Mouse (Mus musculus) cerebellum, postnatal 10 days (tissue): ENCODE measurements around the gene Dtx2.

Experiments used
- DNase-seq, 2 experiments: peaks; one replicate each; pipeline ENCODE4 v3.0.0; 2021; ENCODE audit warnings: mixed read lengths in 2 of 2

The Dtx2 gene

DNA sequence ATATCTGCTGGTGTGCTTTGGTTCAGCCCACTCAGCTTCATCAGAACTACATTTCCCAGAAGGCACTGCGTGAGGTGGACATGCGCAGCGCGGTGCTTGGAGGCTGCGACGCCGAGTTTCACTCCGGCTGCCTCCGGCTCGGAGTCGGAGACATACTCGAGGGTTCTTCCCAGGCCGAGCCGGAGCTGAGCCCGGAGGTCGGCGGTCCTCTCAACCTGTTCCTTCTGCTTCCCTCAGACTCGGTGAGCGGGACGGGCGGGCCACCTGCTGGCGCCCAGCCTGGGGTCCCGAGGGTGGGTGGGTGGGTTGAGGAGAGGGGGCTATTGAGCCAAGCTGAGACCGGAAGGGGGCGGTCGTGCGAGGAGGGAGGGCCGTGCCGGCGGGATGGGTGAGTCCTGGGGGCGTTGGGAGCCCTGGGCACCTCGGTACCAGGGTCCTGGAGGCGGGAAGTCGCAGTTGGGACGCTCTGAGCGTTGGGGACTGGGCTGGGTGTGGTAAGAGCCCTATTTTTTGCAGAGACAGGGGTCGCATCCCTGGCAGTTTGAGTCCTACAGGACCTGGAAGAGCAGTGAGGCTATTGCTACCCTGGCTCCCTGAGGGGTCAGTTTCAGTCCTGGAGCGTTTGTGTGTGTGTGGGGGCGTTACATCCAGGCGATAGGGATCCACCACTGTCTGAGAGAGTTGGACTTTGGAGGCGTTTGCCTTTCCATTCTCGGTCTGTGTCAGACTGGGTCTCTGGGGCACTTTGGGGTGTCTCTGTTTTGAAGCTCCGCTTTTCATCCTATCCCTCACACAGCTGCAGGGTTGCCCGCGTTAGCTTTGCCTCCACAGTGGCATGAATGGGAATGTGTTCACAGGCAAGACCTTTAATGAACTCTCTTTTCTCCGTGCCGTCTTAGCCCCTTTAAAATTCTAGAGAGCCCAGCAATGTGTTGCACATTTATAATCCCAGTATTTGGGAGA, at the start of gene Dtx2:
TSS of gene Dtx2 (plus strand) at position 76 of the 963 bp plus-strand sequence.
- peak; percentile 95 to 96 for DNase-seq

DNA sequence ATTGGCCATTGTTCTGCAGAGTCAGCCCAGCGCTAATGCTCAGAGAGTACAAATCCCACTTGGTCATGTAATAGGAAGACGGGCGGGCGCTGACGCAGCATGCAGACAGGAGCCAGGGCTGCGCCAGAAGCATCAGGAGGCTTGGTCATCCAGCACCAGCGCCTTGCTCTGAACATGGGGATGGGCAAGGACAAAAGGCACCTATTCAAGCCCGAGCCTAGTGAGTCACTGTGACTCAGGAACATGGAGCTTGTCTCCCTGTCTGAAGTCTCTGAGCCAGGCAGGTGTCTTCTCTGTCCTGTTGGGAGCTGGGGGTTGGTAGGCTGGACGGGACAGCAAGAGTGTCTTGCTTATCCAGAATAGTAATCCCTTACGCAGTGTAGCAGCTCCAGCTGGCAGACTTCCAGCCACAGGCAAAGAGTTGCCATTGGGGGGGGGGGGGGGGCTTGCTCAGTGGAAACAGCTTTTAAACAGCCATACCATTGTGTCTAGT, 48.6 kb upstream of the Dtx2 start:
- peak; percentile 61 to 62 for DNase-seq

DNA sequence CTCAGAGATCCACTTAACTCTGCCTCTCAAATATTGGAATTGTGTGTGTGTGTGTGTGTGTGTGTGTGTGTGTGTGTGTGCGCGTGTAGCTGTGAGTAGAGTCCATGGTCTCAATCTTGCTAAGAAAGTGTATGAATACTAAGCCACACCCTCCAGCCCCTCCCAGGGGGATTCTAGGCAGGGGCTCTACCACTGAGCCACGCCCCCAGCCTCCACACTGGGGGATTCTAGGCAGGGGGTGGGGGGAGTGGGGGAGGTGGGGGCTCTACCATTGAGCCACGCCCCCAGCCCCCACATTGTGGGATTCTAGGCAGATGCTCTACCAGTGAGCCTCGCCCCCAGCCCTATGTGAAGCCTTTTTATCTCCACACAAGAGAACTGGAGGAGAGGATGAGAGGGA, 48.0 kb upstream of the Dtx2 start:
- no peak for DNase-seq

DNA sequence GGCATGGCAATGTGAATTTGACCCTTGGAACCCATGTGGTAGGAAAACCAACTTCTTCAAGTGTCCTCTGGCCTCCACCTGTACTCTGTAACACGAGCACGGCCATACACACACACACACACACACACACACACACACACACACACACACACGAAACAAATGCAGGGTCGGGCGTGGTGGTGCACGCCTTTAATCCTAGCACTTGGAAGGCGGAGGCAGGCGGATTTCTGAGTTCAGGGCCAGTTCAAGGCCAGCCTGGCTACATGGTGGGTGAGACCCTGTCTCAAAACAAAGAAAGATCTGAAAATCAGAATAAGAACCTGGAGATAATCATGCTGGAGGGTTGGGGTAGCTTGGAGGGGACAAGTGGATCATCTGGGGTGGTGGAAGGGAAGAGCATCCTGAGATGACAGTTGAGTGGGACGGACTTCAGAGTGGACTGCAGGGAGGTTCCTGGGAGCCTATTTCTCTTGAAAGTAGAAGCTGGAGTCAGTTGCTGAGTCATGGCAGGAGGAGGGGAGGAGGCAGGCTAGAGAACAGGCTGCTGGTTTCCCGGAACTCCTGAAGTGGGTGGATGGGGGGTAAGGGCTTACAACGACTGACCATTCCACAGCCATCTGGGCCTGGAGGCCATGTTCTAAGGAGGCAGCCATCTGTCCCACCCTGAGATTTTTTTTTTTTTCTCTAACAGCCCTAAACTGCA, 43.7 kb upstream of the Dtx2 start:
- no peak for DNase-seq

DNA sequence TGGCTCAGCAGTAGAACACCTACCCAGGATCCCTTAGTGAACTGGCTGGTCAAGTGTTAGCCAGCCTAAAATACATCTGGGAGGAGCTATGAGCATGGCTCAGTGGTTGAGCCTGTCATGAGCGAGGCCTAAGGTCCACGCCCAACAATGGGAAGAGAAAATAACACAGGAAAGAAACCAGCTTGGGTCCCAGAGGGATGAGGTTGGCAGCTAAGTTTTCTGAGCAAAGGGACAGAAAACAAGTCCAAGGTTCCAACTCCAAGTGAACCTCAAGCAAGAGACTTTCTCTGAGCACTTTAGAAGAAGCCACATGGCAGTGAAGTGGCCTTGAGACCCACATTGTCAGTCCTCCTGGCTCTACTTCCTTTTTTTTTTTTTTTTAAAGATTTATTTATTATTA, 42.9 kb upstream of the Dtx2 start:
- DNase-seq: no peak

DNA sequence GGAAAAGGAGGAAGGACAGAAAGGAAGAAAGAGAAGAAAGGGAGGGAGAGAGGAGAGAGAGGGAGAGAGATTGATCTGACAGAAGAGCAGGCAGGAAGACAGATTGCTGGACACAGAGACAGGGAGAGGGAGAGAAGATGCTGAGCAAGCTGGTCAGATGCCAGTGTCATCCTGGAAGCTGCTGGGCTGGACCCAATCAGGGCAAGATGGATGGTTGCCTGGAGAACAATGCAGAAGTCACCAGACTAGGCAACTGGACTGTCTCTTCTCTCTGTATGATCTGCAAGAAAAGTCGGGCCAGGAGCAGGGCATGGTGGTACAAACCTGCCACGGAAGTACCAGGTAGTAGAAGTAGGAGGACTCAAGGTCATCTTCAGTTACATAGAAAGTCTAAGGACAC, 41.8 kb upstream of the Dtx2 start:
- peak in 1 of 2 experiments; percentile 55 for DNase-seq

DNA sequence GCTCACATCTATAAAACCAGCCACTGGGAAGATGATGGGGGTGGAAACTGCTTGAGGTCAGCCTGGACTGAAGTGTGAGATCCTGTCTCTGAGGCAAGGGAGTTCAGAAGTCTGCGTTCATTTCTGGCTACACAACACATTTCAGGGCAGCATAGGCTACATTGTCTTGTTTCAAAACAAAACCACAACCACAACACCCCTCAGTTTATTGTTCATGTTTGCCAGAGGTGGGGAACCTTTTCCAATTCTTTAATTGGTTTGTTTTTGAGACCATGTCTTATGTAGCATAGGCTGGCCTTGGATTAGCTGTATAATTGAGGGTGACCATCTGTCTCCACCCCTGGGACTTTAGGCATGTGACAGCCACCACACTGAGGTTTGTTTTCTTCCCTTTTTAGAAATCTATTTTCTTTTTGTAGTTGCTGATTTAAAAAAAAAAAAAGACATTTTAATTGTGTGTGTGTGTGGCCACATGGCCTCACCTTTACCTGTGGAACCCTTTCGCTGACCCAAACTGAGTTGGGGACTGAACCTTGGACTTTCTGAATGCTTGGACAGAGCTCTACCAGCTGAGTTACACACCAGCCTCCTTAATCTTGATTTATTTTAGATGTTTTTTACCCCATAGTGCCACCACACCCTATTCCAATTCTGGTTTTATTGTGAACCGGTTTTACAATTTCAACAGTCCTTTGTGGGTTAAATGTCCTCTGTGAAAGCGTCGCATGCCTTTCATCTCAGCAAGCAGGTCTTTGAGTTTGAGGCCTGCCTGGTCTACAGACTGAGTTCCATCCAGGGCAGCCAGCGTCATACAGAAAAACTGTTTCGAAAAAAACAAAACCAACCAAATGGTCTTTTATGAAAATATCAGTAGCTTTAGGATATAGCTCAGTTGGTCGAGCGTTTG, 38.0 kb upstream of the Dtx2 start:
- no peak for DNase-seq

DNA sequence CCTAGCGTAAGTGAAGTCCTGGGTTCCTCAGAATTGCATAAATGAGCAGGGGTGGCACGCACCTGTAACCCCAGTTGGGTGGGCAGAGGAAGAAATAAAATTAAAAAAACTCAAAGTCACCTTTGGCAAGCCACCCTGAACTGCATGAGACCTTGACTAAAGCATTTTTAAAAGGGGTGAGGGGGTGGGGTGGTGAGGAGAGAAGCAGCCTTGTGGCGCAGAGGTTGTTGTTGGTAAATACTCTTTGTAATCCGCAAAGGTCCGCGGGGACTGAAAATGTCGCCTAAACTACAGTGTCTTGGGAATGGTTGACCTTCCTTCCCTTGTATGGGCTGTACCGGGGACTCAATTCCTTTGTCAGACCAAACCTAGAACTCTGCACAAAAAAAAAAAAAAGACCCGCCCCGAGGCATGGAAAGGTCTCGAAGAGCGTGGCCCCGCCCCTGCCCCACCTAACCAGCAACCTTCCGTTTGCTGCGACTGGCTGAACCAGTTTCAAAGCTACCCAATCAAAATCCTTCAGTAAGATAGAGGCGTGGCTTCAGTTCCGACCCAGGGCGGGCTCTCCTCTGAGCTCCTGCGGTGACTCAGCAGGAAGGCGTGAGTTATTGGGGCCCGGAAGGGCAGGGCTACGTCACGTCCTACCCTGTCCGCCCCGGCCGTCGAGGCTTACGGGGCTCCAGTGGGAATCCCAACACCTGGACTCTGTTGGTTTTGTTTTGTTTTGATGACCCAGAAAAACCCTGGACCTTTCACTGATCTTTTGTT, 37.2 kb upstream of the Dtx2 start:
- peak; percentile 91 to 92 for DNase-seq

DNA sequence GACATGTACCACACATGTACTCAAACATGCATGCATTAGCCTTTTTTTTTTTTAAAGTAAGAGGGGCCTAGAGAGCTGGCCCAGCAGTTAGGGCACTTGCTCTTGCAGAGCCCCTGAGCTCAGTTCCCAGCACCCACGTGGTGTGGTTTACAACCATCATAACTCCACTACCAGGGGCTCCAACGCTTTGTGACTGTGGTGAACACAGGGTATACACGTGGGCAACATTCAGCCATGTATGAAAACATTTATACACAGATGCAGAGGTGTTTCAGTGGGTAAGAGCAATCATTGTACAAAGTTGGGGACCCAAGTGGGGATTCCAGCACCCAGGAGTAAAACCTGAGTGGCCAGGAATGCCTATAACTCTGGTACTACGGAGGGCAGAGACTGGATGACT, 36.2 kb upstream of the Dtx2 start:
- no peak for DNase-seq

DNA sequence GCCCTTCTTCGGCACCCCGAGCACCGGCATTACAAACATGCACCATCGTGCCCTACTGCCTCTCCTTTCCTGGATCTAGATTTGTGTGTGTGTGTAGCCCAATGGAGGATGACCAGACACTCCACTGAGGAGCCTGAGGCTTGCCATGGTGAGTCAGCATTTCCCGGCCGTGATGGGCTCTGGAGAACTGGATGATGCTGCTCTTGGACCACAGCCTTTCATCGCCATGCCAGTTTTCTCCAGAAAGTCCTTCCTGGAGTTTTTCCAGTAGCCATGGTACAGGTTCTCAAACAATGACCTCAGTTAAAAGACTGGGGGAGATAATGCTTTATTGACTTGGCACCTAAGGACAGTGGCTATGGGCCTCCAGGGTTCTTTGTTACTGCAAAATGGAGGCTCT, 34.7 kb upstream of the Dtx2 start:
- no peak for DNase-seq

DNA sequence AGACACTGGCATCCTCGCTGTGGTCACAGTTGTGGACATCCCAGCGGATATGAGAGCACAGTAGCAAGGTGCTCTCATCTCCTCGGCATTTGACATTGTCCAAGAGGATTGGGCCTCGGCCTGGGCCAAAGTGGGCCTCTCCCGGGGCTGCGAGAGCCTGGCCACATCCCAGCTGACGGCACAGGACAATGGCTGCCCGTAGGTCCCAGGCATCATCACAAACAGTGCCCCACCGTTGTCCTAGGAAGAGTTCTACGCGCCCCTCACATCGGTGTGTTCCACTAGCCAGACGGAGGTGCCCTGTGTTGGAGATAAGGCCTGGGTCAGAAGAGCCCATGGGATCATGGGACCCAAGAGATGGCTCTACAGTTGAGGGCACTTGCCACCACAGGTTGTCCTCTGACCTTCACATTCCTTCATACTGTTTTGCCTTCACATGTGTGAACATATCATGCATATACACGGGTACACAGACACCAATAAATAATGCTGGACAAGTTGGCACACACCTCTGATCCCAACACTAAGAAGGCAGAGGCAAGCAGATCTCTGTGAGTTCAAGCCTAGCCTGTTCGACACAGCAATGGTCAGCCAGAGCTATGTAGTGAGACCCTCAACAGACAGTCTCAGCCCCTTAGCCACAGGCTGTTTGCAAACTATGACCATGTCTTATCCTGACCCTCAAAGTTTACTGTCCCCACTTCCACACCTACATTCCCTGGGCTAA, 33.5 kb upstream of the Dtx2 start:
- DNase-seq: no peak

DNA sequence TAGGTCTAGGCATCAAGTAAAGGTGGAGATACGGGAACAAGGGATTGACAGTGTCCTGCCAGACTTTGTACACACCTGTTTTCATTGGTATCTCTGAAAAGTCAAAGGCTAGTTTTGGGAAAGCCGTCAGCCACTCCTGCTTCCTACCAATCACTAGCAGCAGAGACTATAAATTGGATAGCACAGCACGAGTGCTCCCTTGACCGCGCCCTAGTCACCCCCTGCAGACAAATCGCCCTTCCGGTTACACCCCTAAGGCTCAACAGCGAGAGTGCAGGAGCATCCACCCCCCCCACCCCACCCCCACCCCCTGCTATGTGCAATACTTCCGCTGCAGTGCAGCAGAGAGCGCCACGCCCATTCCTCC, 32.5 kb upstream of the Dtx2 start:
- no peak for DNase-seq

DNA sequence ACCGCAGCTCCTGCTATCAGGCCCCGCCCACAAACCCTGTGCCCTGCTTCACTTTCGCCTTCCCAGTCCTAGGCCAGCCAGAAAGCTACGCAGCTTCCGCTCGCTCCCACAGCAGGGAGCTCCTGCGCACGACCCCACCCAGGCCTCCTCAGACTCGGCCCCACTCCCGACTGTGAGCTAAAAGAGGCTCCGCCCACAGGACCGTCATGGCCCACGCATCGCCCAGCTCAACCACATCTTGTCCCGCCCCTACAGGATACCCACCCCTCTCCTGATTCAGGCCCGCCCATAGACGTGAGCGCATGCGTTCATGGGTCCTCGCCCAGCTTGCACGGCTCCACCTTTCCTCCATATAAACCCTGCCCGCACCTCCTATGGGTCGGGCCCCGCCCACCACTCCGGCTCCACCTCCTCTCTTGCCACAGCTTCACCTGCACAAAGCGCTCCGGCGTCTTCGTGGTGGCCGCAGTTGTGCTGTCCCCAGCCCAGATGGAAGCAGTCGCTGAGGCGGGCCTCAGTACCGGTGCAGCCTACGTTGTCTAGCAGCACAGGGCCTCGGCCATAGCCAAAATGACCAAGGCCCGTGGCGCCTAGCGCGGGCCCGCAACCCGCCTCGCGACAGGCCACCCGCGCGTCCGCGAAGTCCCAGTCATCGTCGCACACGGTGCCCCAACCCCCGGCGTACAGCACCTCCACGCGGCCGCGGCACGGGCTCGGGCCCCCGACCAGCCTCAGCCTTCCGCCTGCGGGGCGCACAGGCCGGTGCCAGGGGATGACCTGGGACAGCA, 31.9 kb upstream of the Dtx2 start:
- peak; percentile 99 for DNase-seq

DNA sequence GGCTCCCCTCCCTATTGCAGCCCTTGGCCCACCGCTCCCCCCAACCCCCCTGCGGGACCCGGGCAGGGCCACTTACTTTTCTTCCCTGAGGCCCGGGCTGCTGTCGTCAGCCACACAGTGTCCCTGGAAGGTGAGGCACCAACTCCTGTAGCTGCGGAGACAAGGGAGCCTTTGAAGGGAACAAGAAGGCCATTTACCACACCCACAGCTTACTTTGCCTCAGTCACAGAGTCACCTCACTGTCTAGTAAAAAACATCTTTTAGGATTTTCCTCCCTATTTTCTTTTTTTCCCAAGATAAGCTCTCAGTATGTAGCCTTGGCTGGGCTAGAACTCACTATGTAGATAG, 31.3 kb upstream of the Dtx2 start:
- DNase-seq: no peak

DNA sequence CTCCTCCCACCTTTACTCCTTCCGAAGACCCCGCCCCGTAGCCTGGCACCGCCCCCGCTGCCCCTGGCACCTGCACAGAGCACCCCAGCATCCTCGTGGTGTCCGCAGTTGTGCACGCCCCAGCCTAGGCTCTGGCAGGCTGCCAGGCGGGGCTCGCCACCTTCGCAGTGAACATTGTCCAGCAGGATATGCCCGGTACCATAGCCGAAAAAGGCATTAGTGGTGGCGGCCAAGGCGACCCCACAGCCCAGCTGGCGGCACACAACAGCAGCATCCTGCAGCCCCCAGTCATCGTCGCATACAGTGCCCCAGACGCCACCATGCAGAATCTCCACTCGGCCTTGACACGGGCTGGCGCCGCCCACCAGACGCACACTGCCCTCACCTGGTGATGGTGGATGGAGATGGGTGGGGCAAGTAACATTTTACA, 29.1 kb upstream of the Dtx2 start:
- peak; percentile 74 to 76 for DNase-seq

DNA sequence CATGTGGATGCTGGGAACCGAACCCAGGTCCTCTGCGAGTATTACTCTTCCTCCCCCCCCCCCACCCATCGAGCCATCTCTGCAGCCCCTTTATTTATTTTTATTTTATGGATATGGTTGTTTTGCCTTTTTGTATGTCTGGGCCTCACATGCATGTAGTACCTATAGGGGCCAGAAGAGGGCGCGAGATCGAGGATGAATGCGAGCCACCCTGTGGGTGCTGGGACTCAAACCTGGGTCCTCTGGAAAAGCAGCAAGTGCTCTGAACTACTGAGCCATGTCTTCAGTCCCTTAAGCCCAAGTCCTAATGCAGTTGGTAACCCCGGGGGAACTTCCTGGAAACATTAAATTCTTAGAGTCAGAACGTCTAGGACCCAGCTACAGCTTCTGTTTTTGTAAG, 27.7 kb upstream of the Dtx2 start:
- DNase-seq: peak in 1 of 2 experiments; percentile 54

DNA sequence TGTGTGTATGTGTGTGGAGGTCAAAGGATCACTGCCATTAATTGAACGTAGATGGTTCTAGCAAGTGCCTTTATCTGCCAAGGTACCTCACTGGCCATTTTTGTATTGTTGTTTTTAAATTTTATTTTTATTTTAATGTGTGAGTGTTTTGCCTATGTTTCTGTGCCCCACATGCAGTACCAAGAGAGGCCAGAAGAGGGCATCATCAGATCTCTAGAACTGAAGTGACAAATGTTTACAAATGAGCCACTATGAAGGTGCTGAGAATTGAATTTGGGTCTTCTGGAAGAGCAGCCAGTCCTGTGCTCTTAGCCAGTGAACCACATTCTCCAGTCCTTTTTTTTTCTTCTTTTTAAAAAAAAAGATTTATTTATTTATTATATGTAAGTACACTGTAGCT, 25.8 kb upstream of the Dtx2 start:
- DNase-seq: peak; percentile 71 to 81

DNA sequence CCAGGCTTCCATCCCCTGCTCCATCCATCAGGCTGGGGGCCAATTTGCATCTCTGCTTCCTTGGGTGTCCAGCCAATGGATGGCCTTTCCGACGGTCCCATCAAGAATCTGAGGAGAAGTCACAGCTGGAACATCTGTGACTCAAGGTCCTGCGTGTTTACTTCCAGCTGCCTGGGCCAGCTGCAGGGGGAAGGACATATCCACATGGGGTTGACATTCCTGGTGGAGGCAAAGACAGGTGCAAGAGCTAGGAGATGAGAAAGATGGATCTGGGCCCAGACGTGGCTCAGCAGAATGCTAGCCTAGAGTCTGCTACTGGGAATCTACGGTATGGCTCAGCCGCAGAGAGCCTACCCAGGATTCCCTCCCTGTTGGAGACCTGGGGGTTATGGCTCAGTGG, 24.4 kb upstream of the Dtx2 start:
- no peak for DNase-seq

DNA sequence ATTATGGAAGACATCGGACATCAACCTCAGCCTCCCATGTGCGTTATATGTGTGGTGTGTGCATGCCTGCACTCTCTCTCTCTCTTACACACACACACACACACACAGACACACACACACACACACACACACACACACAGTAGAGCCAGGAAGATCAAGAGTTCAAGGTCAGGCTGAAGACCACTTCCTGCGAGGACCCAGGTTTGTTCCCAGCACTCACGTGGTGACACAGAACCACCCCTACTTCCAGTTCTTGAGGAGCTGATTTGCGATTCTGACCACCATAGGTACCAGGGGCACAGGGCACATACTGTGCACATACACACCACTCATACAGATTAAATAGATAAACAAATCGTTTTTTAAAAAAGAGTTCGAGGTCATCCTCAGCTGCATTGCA, 22.7 kb upstream of the Dtx2 start:
- no peak for DNase-seq

DNA sequence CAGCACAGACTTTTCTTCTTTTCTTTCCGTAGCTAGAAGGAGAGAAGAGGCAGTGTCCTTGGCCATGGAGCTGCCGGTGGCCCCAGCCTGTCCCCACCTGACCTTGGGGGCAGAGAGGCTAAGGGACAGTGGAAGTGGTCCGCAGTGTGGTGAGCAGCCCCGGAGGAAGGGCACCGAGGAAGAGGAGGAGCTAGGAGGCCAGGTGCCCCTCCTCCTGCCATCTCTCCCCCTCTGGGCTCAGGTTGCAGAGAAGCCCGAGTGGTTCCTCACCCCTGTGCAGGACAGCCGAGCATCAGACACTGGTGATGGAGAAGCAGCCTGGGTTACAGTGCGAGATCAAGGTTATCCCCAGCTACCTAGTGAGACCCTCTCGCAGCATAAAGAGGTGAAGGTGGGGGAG, 20.2 kb upstream of the Dtx2 start, which contains the start of gene Ssc4d:
TSS of gene Ssc4d (minus strand) at position 167 of the 400 bp plus-strand sequence.
- no peak for DNase-seq
